Mouse (Mus musculus) left cerebral cortex, adult 18-20 months (tissue): ENCODE results near the gene Kndc1. TPM values are rescaled to one million over a fixed set of nuclear protein-coding genes. Genes with fewer than 3 reads are reported as not detected.

ENCODE experiments used
- DNase-seq, 2 experiments: peaks; one replicate each; pipeline ENCODE4 v3.0.0; 2021 to 2022; ENCODE audit warnings: low spot score in 2 of 2, mixed read lengths in 1 of 2
- microRNA-seq, 2 experiments: library from miRNA; unstranded; fragments of <30 nt; microRNA quantifications; one replicate each; pipeline ENCODE4 v1.2.0; 2021
- total RNA-seq, 2 experiments: library from RNA; stranded (reverse); gene quantifications; 2 replicates each; pipeline ENCODE4 v1.2.3; 2021

Gene Kndc1
- total RNA-seq, 2 experiments from 2014 or later = 67.7 to 74.7 TPM

GRCm38 (mm10) chr7:139982058-139982457, 87.6 kb downstream of the Kndc1 start:
- no peak for DNase-seq

GRCm38 (mm10) chr7:139984505-139984904, 90.0 kb downstream of the Kndc1 start:
- DNase-seq = no peak

GRCm38 (mm10) chr7:139988272-139988671, 93.8 kb downstream of the Kndc1 start:
- no peak for DNase-seq

- DNase-seq = no peak
Measured at GRCm38 (mm10) chr7:139990864-139991394, 96.4 kb downstream of the Kndc1 start.

Small RNA genes lying within 50 kb of the gene (microRNA-seq; reads per million reads assigned to microRNA genes)
- gene Mir202 = 1.2 to 1.3 reads per million in 2 experiments
- 1.1 to 2.5 reads per million in 2 experiments for gene Mir7062
- 0 to 0.42 reads per million in 2 experiments for gene mmu-mir-7686

Other genes with a start within 250 kb of the Kndc1 start
- gene Cfap46, start 210.9 kb upstream of the Kndc1 start, total RNA-seq = 1 to 10 TPM; 3.3 to 4.0 TPM
- 10 to 100 TPM; 57.0 to 71.9 TPM for gene Adgra1, start 60.5 kb upstream of the Kndc1 start, total RNA-seq
- not detected for gene Utf1, start 49.1 kb downstream of the Kndc1 start, total RNA-seq
- gene 6430531B16Rik, start 84.1 kb downstream of the Kndc1 start, total RNA-seq = 1 to 10 TPM in 1 of 2 experiments, under 1 TPM in 1; 0.96 to 1.7 TPM
- gene Adam8, start 97.9 kb downstream of the Kndc1 start, total RNA-seq = 1 to 10 TPM; 3.3 TPM
- 10 to 100 TPM; 22.2 to 26.3 TPM for gene Zfp511, start 141.7 kb downstream of the Kndc1 start, total RNA-seq
- gene Tubgcp2, start 142.0 kb downstream of the Kndc1 start, total RNA-seq = 10 to 100 TPM; 34.5 to 36.1 TPM
- gene Msx3, start 154.4 kb downstream of the Kndc1 start, total RNA-seq = not detected
- 100 to 1,000 TPM; 188 to 210 TPM for gene Caly, start 187.9 kb downstream of the Kndc1 start, total RNA-seq
- not detected for gene Prap1, start 198.7 kb downstream of the Kndc1 start, total RNA-seq
- gene Fuom, start 207.7 kb downstream of the Kndc1 start, total RNA-seq = 10 to 100 TPM; 51.3 to 51.4 TPM
- 1 to 10 TPM; 4.7 to 5.0 TPM for gene Paox, start 221.1 kb downstream of the Kndc1 start, total RNA-seq
- gene Echs1, start 221.8 kb downstream of the Kndc1 start, total RNA-seq = 10 to 100 TPM; 54.7 to 55.9 TPM
- gene Mtg1, start 242.9 kb downstream of the Kndc1 start, total RNA-seq = 10 to 100 TPM; 20.3 to 27.5 TPM